Mouse (Mus musculus): ENCODE measurements at regions not wholly inside any gene's neighbourhood (a gene's known extent, or its start where the extent isn't known, plus 50 kb on each side); places are given as distances from the start of the nearest gene placed in this dataset.

DNA sequence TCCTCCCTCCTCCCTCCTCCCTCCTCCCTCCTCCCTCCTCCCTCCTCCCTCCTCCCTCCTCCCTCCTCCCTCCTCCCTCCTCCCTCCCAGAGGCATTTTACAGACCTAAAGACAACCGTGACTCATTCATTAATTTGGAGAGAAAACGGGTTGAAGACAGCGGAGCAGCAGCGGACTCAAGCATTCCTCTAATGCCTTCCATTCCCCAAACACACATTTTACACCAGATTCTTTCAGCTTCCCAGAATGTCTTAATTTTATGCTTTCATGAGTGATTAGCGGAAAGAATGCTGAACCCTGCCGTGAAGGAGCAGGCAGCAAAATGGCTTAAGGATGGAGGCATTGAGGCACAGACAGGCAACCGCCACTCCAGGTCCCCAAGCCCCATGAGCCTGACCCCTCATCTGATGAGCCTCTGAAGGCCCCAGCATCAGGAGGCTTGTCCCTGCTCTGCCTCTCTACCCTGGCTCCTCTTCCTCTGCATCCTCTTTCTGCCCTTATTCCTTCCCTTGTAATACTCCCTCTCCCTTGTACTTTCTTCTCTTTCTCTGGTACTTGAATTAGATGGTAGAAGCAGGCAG lies 192.5 kb downstream of the Cdc5l start:
- no peak for DNase-seq (ENCODE audit: low spot score)

DNA sequence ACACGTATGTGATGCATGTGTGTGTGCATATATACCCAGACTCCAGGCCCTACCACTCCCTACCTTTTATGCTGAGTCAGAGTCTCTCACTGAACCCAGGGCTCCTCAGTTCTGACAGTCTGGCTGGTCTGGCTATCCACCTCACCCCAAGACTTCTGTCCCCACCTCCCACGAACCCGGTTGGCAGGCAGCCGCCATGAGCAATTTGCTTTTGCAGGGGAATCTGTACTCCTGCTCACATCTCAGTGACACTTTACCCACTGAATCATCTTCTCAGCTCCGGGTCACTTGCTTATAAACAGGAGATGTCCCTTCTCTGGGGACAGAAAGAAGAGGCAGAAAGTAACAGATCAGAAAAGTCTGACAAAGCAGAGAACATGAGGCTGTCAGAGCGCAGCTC lies 193.0 kb downstream of the Cdc5l start:
- DNase-seq (ENCODE audit: low spot score) = no peak

DNA sequence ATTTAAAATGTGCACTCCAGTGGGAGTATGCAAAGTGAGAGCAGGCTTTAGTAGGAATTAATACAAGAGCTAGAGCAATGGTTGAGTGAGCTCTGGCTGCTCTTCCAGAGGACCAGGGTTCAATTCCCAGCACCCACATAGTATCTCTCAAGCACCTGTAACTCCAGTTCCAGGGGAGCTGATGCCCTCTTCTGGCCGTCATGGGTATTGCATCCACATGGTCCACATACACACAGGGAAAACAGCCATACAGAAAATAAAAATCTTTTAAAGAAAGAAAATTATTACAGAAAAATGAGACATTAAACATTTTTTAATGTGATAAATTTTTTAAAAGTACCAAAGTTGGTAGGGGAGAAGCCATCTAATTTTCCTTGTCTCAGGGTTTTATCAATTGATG lies 196.3 kb downstream of the Cdc5l start:
- no peak for DNase-seq (ENCODE audit: low spot score)

DNA sequence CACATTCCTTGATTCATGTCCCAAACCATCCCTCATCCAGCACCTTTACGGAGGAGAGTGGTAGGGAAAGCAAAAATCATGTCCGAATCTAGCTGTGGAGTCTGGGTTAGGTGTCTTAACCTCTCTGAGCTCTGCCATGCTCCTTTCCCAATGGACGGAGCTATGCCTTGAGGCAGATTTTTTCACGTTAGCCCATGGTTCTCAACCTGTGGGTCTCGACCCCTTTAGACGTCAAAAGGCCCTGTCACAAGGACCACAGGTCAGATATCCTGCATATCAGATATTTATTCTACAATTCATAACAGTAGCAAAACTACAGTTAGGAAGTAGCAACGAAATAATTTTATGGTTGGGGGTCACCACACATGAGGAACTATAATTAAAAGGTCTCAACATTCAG lies 198.1 kb downstream of the Cdc5l start:
- DNase-seq (ENCODE audit: low spot score) = no peak

GRCm38 (mm10) chr17:45232874-45233273 lies 200.7 kb downstream of the Cdc5l start:
- DNase-seq (ENCODE audit: low spot score) = no peak

GRCm38 (mm10) chr17:45227190-45227589 lies 206.3 kb downstream of the Cdc5l start:
- no peak for DNase-seq (ENCODE audit: low spot score)

DNA sequence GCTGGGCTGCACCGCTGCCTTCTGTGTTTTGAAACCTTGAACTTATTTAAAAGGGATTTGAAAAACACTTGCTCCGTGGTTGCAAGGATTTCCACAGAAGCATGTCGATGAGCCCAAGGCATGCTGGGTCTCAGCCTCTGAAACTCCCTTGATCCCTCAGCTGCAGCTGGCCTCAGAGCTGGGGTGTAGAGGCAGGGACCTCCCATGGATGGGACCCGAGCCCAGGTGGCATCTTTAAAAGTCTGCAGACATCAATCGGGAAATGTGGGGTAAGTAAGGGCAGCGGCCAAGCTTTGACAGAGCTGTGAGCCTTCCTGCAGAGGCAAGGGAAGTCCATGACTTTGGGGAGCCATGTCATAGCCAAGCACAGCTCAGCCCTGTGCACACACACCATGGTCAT lies 207.1 kb downstream of the Cdc5l start:
- DNase-seq (ENCODE audit: low spot score) = no peak

DNA sequence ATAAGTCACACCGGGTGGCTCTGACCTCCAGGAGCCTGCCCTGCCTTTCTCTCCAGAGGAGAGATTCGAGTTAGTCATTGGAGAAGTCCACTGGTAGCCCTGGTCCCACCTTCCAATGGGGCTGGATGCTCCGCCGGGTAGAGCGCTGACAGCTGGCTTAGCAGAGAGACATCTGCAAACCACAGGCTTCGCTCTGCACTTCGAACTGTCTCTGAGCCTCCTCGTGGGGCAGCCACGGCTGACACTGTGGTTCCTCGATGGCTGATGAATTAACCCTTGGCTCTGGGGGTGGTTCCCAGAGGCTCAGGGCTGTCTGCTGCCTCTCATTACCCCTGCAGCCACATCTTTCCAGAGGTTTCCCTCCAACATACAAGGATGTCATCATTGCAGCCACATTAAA lies 211.9 kb downstream of the Cdc5l start:
- DNase-seq (ENCODE audit: low spot score) = no peak

DNA sequence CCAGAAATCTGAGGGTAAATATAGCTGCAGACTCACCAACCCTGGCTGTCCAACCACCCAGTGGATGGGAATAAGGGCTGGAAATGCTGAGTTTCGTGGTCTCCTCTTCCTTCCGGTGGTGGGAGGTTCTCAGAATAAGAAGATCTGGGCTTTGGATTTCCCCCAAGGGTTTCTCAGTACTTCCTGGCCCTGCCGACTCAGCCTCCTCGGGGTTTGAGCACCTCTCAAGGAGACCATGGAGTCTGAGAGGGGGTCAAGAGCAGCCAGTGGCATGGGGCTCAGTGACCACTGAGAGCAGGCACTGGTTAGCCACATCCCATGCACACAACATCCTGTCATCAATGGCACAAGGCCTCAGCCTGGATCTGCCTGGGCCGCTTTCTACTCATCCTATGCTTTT lies 216.4 kb downstream of the Cdc5l start:
- DNase-seq (ENCODE audit: low spot score) = no peak

- DNase-seq (ENCODE audit: low spot score) = no peak
Observed at GRCm38 (mm10) chr17:45215067-45216049, 218.2 kb downstream of the Cdc5l start.

GRCm38 (mm10) chr17:45210984-45211383 lies 222.6 kb downstream of the Cdc5l start:
- no peak for DNase-seq (ENCODE audit: low spot score)

GRCm38 (mm10) chr17:45209387-45209663 lies 224.2 kb downstream of the Cdc5l start:
- DNase-seq (ENCODE audit: low spot score) = no peak

GRCm38 (mm10) chr17:45208596-45209386 lies 224.7 kb downstream of the Cdc5l start:
- peak; percentile 37 for DNase-seq (ENCODE audit: low spot score)

DNA sequence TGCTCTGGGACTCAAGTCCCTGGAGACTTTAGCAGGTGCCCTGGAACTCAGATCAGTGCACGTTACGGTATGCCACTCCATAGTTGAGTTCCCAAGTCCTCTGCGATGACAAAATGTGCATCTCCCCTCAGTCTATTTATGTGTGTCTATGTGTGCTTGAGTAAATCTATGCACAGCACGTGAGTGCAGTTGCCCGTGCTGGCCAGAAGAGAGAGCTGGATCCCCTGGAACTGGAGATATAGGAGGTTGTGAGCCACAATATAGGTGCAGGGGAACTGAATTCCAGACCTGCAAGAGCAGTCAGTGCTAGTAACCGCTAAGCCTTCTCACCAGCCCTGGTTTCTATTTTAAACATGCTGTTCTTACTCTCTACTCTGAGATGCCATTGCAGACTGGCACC lies 237.8 kb downstream of the Cdc5l start:
- no peak for DNase-seq (ENCODE audit: low spot score)

DNA sequence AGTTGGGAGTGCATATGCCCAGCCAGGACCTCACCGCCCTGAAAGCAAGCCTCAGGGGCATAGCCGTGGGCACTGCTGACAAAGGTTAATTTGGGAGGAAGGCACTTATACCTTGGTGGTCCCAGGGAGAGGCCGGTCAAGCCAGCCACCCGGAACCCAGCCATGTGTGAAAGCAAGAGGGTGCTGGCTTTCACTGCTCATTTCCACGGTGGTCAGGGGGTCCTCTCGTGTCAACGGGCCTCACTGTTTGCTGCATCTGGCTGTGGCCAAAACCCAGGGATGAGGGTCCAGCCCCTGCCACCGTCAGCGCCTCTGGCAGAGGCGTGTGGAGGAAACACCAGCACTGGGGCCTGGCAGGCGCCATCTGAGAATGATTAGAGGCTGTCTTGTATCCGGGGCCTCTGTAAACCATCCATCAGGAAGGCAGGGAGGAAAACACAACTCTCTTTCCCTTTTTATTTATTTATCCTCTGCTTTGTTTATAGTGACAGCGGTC lies 238.7 kb downstream of the Cdc5l start:
- DNase-seq (ENCODE audit: low spot score) = no peak

DNA sequence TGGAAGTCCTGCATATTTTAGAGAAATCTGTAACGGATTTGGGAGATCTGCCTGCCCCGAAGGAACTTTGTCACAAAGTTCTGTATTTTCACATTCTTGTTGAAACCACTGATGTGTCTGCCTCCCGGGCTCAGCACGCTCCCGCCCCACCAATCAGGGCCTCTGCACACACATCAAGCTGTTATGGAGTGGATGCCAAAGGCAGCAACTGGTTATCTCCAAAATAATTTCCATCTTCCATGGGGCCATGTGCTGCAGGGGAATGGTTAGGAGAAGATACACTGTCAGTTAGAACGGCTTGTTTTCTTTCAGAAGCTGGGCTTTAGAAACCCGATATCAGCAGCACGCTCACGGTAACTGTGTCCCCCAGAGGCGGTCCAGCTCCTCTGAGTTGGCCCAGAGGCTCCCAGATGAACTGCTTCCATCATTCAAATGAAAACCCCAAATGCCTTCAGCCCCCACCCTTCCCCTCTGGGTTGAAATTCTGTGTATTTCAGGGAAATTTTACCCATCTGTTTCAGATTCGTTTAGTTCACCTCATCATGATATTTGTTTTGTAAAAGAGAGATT lies 240.0 kb downstream of the Cdc5l start:
- DNase-seq (ENCODE audit: low spot score) = no peak

DNA sequence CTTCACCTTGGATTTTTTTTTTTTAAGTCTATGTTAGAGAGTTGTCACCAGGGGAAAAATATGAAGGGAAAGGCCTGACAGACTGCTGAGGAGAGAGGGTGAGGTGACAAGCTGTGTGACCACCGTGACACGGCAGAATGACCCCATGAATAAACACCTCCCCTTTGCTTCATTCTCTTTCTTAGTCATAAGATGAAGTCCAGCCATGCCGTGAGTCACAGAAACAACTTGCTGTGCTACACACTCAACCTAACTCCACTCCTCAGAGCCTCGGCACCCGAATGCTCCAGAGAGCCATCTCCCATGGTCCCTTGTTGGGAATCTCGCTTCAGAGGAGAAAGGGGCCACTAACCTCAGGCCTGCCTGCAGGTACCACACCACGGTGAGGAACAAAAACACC lies 246.1 kb downstream of the Cdc5l start:
- DNase-seq (ENCODE audit: low spot score) = no peak

DNA sequence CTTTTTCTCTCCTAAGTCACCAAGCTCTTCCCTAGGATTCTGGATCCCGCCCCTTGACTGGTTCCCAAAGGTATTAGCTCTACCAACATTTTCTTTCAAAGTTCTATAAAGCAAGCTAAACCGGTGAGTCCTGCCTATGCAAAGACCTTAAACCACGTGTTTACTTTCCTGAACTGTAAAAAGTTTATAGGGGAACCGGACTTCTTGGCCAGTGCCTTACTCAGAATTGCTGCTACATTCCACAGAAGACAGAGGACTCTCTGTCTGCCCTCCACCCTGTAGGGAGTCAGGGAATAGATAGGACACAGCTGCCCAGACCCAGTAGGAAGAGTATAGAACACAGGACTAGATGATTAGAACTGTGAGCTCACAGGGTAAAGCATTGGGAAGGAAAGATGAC lies 257.2 kb downstream of the Cdc5l start:
- DNase-seq (ENCODE audit: low spot score) = no peak

GRCm38 (mm10) chr17:45169257-45169994 lies 264.1 kb downstream of the Cdc5l start:
- peak; percentile 49 for DNase-seq (ENCODE audit: low spot score)

All from retina, embryonic 14.5 days (tissue).